Mouse (Mus musculus): ENCODE measurements at regions not wholly inside any gene's neighbourhood (a gene's known extent, or its start where the extent isn't known, plus 50 kb on each side); places are given as distances from the start of the nearest gene placed in this dataset.

GRCm38 (mm10) chr1:177512116-177512515, 70.0 kb downstream of the Zbtb18 start:
- TF ChIP-seq CTCF (IDR thresholded peaks at IDR 0.05; ENCODE audit: low read depth), result no peak
- no peak for TF ChIP-seq EP300 (IDR thresholded peaks at IDR 0.05; ENCODE audit: low read depth)
